Mouse (Mus musculus): ENCODE data around the gene Phactr4.

DNA sequence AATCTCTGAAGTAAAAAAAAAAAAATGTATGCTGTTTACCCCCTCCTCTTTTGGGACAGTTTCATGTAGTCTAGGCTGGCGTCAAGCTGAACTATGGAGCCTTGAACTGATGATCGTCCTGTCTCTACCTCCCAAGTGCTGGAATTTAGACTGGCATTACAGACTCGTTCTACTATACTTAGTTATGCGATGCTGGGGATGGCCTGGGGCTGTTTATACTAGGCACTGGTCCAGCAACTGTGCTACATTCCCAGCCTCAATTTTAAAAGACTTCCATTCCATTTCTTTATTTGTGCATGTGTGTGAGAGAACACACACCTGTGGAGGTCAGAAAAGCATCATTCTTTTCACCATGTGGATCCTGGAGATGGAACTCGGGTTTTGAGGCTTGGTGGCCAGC, 23.4 kb downstream of the Phactr4 start:
- TF ChIP-seq NRF1 (IDR thresholded peaks at IDR 0.05; ENCODE audit: low read depth, low read length) (no peak), HCFC1 (IDR thresholded peaks at IDR 0.05; ENCODE audit: low read depth, low read length) (no peak), MAZ (IDR thresholded peaks at IDR 0.05; ENCODE audit: low read depth, low read length) (no peak), IRF4 (IDR thresholded peaks at IDR 0.05; ENCODE audit: low read depth, low read length) (no peak), TBP (conservative IDR thresholded peaks at IDR 0.05; ENCODE audit: low read depth, low read length) (no peak), ZKSCAN1 (IDR thresholded peaks at IDR 0.05; ENCODE audit: borderline replicate concordance, low read depth, low read length) (no peak), POLR2A (IDR thresholded peaks at IDR 0.05; ENCODE audit: low read depth, low read length) (no peak), CHD2 (IDR thresholded peaks at IDR 0.05; ENCODE audit: low read length) (no peak)
